Mouse (Mus musculus) hindbrain, embryonic 12.5 days (tissue): ENCODE results near the gene Tbc1d1. TPM values are rescaled to one million over a fixed set of nuclear protein-coding genes. Genes with fewer than 3 reads are reported as not detected.

ENCODE experiments used
- ATAC-seq: fragments of 200-750 bp; cut with Nextera tagmentation; 2 replicates; pipeline ENCODE4 v1.8.0; 2017; ENCODE audit warnings: moderate TSS enrichment; ENCODE audit not compliant: low FRiP score
- H3K27ac ChIP-seq: fragments of 300-500 bp; sonication (generic); 2 replicates; pipeline ENCODE4 v1.5.1; 2016; ENCODE audit warnings: mild to moderate bottlenecking
- H3K27me3 ChIP-seq: fragments of 300-500 bp; sonication (generic); 2 replicates; pipeline ENCODE4 v1.6.1; 2016; ENCODE audit warnings: mild to moderate bottlenecking
- H3K36me3 ChIP-seq: fragments of 300-500 bp; sonication (generic); 2 replicates; pipeline ENCODE4 v1.6.1; 2016; ENCODE audit warnings: mild to moderate bottlenecking
- H3K4me1 ChIP-seq: fragments of 300-500 bp; sonication (generic); 2 replicates; pipeline ENCODE4 v1.6.1; 2016
- H3K4me2 ChIP-seq: fragments of 300-500 bp; sonication (generic); replicated peaks from 2 replicates; pipeline ENCODE4 v1.6.1; 2016; ENCODE audit warnings: mild to moderate bottlenecking
- H3K4me3 ChIP-seq: fragments of 300-500 bp; sonication (generic); 2 replicates; pipeline ENCODE4 v1.5.1; 2016; ENCODE audit warnings: mild to moderate bottlenecking
- H3K9ac ChIP-seq: fragments of 300-500 bp; sonication (generic); 2 replicates; pipeline ENCODE4 v1.6.1; 2016; ENCODE audit warnings: mild to moderate bottlenecking, moderate library complexity
- H3K9me3 ChIP-seq: fragments of 300-500 bp; sonication (generic); replicated peaks from 2 replicates; pipeline ENCODE4 v1.6.1; 2016; ENCODE audit warnings: mild to moderate bottlenecking
- WGBS: fragments of 180-500 bp; shearing (Covaris S2); methylation state at CpG from one replicate; pipeline ENCODE4 v1.1.7; 2016; 5-methylcytosine and 5-hydroxymethylcytosine counted together
- polyA plus RNA-seq: library from polyadenylated mRNA; unstranded; fragments of >200 nt; fragmentation: Nextera tagmentation; extraction: Ambion mirVana; gene quantifications from 2 replicates; pipeline ENCODE4 v1.2.1, GENCODE M21; 2016

Tbc1d1 gene
- polyA plus RNA-seq, 1 experiment from 2014 or later, result 24.5 TPM

DNA sequence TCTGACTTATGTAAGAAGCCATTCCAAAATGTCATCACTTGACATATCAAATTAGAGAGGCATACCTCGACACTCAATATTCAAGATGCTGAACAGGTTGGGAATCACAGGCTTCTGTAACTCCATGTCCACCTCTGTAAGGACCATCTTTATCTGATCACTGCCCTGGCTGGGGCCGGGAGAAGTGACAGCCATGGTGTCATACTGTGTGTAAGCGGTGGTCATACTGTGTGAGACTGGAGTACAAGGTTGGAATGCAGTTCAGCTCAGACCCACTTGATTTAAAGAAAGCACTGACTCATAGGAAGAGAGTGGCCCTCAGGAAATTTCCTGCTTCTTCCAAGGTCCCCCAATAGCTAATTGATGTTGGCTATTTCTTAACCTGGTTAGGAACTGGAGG is 8.3 kb downstream of the Tbc1d1 start:
- H3K4me3 ChIP-seq, result no peak overlapping the region
- no peaks in the 10 kb centered on the region for H3K9me3 ChIP-seq
- peaks cover 10% of the 10 kb centered on the region for H3K4me1 ChIP-seq
- no peak overlapping the region for H3K4me2 ChIP-seq
- no peak for ATAC-seq
- H3K9ac ChIP-seq, result no peak overlapping the region
- H3K36me3 ChIP-seq, result no peaks in the 10 kb centered on the region
- peaks cover 32% of the 10 kb centered on the region for H3K27me3 ChIP-seq
- H3K27ac ChIP-seq, result no peak overlapping the region
- 86% methylated on average over 3 of the region's 3 CpGs for WGBS

DNA sequence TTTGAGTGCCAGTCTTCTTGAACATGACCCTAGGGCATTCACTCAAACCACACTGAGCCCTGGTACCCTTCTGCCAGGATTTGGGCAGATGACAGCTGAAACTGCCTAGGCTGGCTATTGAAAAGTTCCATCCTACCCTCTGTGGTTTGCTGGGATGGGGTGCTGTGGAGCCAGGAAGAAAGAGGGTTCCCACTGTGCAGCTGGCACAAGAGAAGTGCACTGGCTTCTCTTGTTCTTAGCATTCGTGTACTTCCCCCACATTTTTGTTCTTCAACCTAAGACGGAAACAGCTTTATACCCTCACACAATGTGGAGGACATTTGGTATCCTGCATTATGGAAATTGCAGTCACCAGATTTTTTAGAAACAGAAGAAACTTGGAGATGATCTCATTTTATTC is 9.7 kb downstream of the Tbc1d1 start:
- Histone ChIP-seq H3K9ac (no peak overlapping the region), H3K9me3 (no peaks in the 10 kb centered on the region), H3K4me1 (peaks cover 2% of the 10 kb centered on the region), H3K36me3 (no peaks in the 10 kb centered on the region), H3K27me3 (peaks cover 19% of the 10 kb centered on the region), H3K27ac (no peak overlapping the region), H3K4me3 (no peak overlapping the region), H3K4me2 (no peak overlapping the region)
- WGBS, result 52% methylated on average over 2 of the region's 2 CpGs
- ATAC-seq, result no peak

DNA sequence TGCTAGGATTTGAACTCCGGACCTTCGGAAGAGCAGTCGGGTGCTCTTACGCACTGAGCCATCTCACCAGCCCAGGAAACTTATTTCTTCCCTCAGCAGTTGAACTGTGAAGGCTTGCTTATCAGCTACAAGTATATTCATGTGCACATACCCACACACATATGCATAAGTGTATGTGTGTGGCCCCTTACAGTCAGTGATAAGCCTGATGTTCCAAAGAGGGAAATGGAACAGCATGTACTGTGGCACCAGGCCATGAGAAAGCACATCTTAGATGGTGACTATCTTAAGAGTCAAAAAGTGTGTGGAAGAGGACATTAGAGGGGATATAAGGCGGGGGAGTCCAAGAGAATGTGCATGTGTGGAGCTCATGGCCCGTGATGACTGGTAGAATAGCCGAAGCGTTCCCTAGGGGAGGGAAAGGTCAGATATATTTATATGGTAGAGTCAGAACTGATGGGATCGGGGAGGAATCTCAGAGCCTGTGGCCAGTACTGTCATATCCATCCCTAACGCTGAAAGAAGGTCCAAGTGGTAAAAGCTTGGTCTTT is 13.0 kb downstream of the Tbc1d1 start:
- no peak overlapping the region for H3K27ac ChIP-seq
- no peak overlapping the region for H3K4me2 ChIP-seq
- no peaks in the 10 kb centered on the region for H3K27me3 ChIP-seq
- WGBS, result 95% methylated on average over 10 of the region's 10 CpGs
- H3K36me3 ChIP-seq, result no peaks in the 10 kb centered on the region
- no peak overlapping the region for H3K4me3 ChIP-seq
- H3K9ac ChIP-seq, result no peak overlapping the region
- no peaks in the 10 kb centered on the region; the same call in 1 of the 2 replicates for H3K4me1 ChIP-seq
- H3K9me3 ChIP-seq, result no peaks in the 10 kb centered on the region
- no peak for ATAC-seq

DNA sequence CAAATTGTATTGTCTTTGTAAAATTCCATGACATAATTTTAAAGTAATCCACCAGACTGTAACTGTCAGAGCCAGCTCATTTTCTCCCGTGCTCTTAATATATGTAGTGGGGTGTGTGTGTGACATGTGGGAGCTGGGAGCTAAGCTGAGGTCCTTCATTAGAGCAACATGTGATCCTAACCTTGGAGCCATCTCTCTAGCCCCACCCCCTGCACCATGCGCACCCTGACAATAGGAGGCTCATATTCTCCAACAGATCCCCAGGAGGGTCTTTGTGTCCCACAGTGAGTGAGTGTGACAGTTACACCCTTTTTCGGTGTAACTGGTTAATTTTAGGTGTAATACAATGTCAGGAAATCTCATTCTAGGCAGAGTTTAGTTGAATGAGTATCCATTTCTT is 16.8 kb downstream of the Tbc1d1 start:
- H3K36me3 ChIP-seq, result no peaks in the 10 kb centered on the region
- WGBS, result 79% methylated on average over 3 of the region's 3 CpGs
- no peaks in the 10 kb centered on the region for H3K9me3 ChIP-seq
- ATAC-seq, result no peak
- no peak overlapping the region for H3K4me3 ChIP-seq
- H3K27ac ChIP-seq, result no peak overlapping the region
- H3K4me1 ChIP-seq, result no peaks in the 10 kb centered on the region
- H3K27me3 ChIP-seq, result no peaks in the 10 kb centered on the region
- no peak overlapping the region for H3K4me2 ChIP-seq
- no peak overlapping the region for H3K9ac ChIP-seq

DNA sequence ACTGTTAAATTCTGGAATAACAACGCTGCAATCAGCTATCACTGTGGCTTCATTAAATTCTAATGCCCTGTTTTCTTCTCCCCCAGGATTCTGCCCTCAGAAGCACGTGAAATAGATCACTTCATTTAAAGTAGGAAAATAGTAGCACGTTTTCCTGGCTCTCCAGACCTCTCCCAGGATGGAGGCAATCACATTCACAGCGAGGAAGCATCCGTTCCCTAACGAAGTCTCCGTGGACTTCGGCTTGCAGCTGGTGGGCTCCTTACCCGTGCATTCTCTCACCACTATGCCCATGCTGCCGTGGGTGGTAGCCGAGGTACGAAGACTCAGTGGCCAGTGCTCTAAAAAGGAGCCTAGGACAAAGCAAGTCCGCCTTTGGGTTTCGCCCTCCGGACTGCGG is 17.2 kb downstream of the Tbc1d1 start:
- no peak for ATAC-seq
- Histone ChIP-seq H3K27me3 (no peaks in the 10 kb centered on the region), H3K4me1 (no peaks in the 10 kb centered on the region), H3K36me3 (no peaks in the 10 kb centered on the region), H3K4me2 (no peak overlapping the region), H3K27ac (no peak overlapping the region), H3K9ac (no peak overlapping the region), H3K4me3 (no peak overlapping the region), H3K9me3 (no peaks in the 10 kb centered on the region)
- WGBS, result 76% methylated on average over 16 of the region's 16 CpGs

DNA sequence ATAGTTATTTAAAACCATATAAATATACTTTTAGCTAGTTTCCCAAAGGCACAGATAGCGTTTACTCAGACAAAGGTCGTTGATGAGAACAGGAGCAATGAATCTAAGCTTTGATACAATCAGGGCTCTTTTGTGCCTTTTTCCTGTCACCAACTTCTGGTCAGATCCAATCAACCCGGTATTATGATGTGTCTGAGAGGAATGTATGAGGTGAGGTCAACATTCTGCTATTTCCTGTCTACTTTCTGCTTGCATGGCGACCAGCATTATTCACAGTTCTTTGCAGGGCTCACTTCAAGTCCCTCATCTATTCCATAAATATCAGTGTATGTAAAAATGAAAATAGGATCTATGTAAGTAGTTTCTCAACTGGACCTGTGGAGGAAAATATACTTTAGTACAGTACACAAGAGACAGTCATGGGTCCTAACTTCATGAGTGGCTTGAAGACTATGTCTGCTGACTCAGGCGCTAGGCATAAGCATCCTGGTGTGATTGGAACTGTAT is 18.4 kb downstream of the Tbc1d1 start:
- Histone ChIP-seq H3K9ac (no peak overlapping the region), H3K27me3 (no peaks in the 10 kb centered on the region), H3K9me3 (no peaks in the 10 kb centered on the region), H3K4me1 (no peaks in the 10 kb centered on the region), H3K4me2 (no peak overlapping the region), H3K36me3 (no peaks in the 10 kb centered on the region), H3K27ac (no peak overlapping the region), H3K4me3 (no peak overlapping the region)
- no peak for ATAC-seq
- WGBS, result 66% methylated on average over 5 of the region's 5 CpGs

DNA sequence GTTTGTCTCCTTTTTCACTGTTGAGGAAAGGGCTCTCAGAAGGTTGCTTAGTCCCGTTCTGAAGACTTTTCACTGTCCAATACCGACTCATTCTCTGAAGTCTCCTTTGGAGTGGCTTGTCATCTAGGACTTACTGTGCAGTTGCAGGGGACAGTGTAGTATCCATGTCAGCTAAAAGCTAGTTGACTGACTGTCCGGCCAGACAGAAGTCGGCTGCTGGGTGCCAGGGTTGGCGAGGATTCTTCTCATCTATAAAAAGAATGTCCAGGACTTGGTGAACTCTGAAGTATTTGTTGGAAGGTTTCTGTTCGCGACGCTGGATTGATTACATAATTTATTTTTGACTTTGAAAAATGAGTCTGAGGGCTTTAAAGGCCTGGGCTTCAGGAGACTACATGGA is 24.4 kb downstream of the Tbc1d1 start:
- Histone ChIP-seq H3K4me1 (peaks cover 2% of the 10 kb centered on the region; the same call in 1 of the 2 replicates), H3K4me3 (no peak overlapping the region), H3K27ac (no peak overlapping the region), H3K36me3 (no peaks in the 10 kb centered on the region), H3K9ac (no peak overlapping the region), H3K4me2 (no peak overlapping the region), H3K27me3 (no peaks in the 10 kb centered on the region), H3K9me3 (no peaks in the 10 kb centered on the region)
- no peak for ATAC-seq
- 89% methylated on average over 8 of the region's 8 CpGs for WGBS

DNA sequence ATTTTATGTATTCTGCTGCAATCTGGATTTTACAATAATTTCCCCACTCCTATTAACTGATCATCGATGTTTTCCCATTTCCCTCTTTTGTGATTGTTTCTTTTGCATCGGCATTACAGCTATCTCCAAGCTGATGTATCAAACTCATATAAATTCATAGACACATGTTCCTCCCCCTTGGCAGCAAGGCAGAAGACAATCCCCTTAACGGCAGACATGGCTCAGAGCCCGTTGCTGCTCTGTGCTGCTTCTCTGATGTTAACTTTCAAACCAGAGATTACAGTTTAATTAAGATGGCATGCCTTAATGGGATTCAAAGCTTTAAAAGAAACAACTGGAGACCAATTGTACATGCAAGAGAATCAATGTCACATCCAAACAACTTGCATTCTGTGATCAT is 27.6 kb downstream of the Tbc1d1 start:
- no peaks in the 10 kb centered on the region for H3K36me3 ChIP-seq
- no peak overlapping the region for H3K4me2 ChIP-seq
- H3K27ac ChIP-seq, result no peak overlapping the region
- H3K27me3 ChIP-seq, result no peaks in the 10 kb centered on the region
- ATAC-seq, result no peak
- H3K4me3 ChIP-seq, result no peak overlapping the region
- 78% methylated on average over 4 of the region's 4 CpGs for WGBS
- H3K9ac ChIP-seq, result no peak overlapping the region
- no peaks in the 10 kb centered on the region for H3K9me3 ChIP-seq
- peaks cover 2% of the 10 kb centered on the region; the same call in 1 of the 2 replicates for H3K4me1 ChIP-seq

DNA sequence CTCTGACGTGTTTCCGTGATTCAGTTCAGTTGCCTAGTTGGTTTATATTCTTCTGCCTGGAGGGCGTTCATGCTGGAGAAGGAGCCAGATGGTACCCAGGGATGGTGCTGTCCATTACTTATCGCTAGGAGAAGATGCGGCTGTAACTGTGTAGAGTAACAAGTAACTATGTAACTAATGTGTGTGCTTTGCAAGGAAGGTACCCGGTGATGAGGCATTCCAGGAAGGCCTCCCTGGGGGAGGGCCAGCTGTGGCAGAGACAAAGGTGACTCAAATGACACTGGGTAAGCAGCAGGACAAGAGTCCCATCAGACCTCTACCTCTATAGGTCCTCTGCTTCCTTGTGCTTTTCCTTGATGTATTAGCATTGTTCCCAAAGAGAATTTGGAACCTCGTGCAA is 29.2 kb downstream of the Tbc1d1 start:
- 66% methylated on average over 7 of the region's 7 CpGs for WGBS
- no peak for ATAC-seq
- H3K36me3 ChIP-seq, result no peaks in the 10 kb centered on the region

DNA sequence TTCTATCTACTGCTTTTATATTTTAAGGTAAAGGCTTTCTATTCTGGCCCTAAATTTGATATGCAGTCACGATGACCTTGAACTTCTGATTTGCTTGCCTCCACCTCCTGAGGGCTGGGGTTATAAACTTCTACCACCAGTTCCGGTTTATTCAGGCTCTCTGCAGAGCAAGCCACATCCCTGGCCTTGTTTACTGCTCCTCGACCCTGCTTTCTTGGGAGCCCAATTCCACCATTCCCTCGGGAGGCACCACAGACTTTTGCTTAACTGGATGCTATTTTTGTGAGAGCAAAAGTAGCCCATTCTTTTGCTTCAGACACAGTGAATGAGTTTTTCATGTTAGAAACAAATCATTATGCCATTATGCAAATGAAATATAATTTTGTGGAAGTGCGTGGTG is 30.5 kb downstream of the Tbc1d1 start:
- WGBS, result 81% methylated on average over 5 of the region's 5 CpGs
- H3K9ac ChIP-seq, result no peak overlapping the region
- peaks cover 4% of the 10 kb centered on the region for H3K9me3 ChIP-seq
- peaks cover 2% of the 10 kb centered on the region; the same call in 1 of the 2 replicates for H3K4me1 ChIP-seq
- no peak overlapping the region for H3K4me3 ChIP-seq
- ATAC-seq, result no peak
- H3K27me3 ChIP-seq, result no peaks in the 10 kb centered on the region
- no peaks in the 10 kb centered on the region for H3K36me3 ChIP-seq
- no peak overlapping the region for H3K27ac ChIP-seq
- H3K4me2 ChIP-seq, result no peak overlapping the region

More for the DNA sequence above, 29.2 kb downstream of the Tbc1d1 start:
- Histone ChIP-seq H3K27me3 (no peaks in the 10 kb centered on the region), H3K4me2 (no peak overlapping the region), H3K4me3 (no peak overlapping the region), H3K27ac (no peak overlapping the region), H3K4me1 (peaks cover 2% of the 10 kb centered on the region; the same call in 1 of the 2 replicates), H3K9me3 (no peaks in the 10 kb centered on the region), H3K9ac (no peak overlapping the region)

DNA sequence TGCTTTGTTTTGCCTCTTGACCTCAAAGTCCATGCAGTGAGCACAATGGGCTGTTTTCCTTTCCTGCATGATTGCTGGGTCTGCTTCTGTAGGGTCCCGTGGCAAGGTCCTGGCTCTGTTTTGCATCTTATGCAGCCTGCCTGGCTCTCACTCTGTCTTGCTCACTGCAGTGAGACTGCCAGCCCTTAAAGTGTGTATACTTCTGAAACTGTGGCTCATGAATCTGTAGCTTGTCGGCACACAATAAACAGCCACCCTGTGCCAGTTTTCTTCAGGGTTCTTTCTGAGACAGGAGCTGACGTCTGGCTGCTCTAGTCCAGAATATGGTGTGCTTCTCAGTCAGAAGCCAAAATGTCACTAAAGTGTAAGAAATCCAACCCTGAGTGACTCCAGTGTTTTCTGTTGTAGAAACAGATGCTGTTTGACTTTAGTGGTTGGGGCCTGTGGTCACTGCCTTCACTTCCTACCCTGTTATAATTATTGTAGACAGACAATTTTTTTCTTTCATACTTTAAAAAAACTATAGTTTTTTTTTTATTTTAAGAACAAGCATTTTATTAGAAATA is 32.1 kb downstream of the Tbc1d1 start:
- Histone ChIP-seq H3K4me3 (no peak overlapping the region), H3K4me1 (peaks cover 2% of the 10 kb centered on the region; the same call in 1 of the 2 replicates), H3K27me3 (no peaks in the 10 kb centered on the region), H3K36me3 (no peaks in the 10 kb centered on the region), H3K27ac (no peak overlapping the region), H3K4me2 (no peak overlapping the region), H3K9ac (no peak overlapping the region), H3K9me3 (peaks cover 4% of the 10 kb centered on the region)
- 55% methylated on average over 3 of the region's 3 CpGs for WGBS
- no peak for ATAC-seq

DNA sequence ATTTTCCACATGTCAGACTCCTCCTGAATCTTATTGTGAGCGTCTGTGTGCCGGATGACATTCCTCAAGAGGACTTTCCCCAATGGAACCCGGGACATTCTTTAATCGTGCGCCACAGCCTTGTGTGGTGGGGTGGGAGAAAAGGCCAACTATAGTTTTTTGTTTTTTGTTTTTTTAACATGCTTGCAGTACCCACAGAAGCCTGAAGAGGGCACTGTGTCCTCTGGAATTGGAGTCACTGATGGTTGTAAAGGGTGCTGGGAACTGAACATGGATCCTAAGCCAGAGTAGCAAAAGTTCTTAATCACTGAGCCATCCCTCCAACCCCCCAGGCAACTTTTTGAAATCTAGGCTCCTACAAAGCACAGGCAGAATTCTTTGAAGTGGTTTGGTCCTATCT is 34.8 kb downstream of the Tbc1d1 start:
- no peak for ATAC-seq
- no peak overlapping the region for H3K27ac ChIP-seq

DNA sequence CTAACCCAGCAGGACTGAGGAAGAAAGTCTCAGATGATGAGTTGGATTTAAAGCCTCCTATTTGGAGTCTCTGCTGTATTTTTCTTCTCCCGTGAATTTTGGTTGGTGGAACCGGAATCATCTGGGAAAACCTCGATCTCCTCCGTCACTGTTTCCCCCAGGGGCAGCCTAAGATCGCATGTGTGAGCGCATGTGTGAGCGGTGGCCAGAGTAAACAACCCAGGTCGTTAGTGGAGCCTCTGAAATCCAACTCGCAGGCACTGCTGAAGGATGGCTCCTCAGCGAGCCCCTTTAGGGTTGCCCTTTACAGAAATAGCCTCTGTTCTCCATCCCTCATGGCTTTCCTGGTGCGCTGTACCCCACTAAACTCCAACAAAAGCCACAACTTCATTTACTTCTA is 37.2 kb downstream of the Tbc1d1 start:
- H3K4me1 ChIP-seq, result no peaks in the 10 kb centered on the region
- peaks cover 4% of the 10 kb centered on the region for H3K9me3 ChIP-seq
- 56% methylated on average over 11 of the region's 11 CpGs for WGBS
- 0 out of 2 replicates have a peak overlapping the region, but pooled peaks have one; percentile 4 for H3K4me2 ChIP-seq
- ATAC-seq, result no peak
- H3K36me3 ChIP-seq, result no peaks in the 10 kb centered on the region
- H3K4me3 ChIP-seq, result no peak overlapping the region
- no peak overlapping the region for H3K27ac ChIP-seq
- H3K27me3 ChIP-seq, result no peaks in the 10 kb centered on the region
- H3K9ac ChIP-seq, result no peak overlapping the region

More for the DNA sequence above, 34.8 kb downstream of the Tbc1d1 start:
- Histone ChIP-seq H3K36me3 (no peaks in the 10 kb centered on the region), H3K4me2 (no peak overlapping the region), H3K4me1 (no peaks in the 10 kb centered on the region), H3K27me3 (no peaks in the 10 kb centered on the region), H3K9ac (no peak overlapping the region), H3K4me3 (no peak overlapping the region), H3K9me3 (peaks cover 4% of the 10 kb centered on the region)
- WGBS, result 90% methylated on average over 5 of the region's 5 CpGs
